Mouse (Mus musculus): ENCODE data around the gene Mpp6. TPM values are rescaled to one million over a fixed set of nuclear protein-coding genes. Genes with fewer than 3 reads are reported as not detected.

Mpp6 gene
- polyA plus RNA-seq, 2 experiments: 19.3 to 28.5 TPM

GRCm38 (mm10) chr6:50080431-50080830 lies 29.6 kb upstream of the Mpp6 start:
- no peak for DNase-seq (ENCODE audit: low read depth in 3 of 3, low spot score in 3 of 3)

GRCm38 (mm10) chr6:50085206-50085605 lies 24.8 kb upstream of the Mpp6 start:
- TF ChIP-seq EP300 (IDR thresholded peaks at IDR 0.05; ENCODE audit: low read depth): no peak
- TF ChIP-seq CTCF (IDR thresholded peaks at IDR 0.05; ENCODE audit: low read depth): no peak

More at GRCm38 (mm10) chr6:50080431-50080830, 29.6 kb upstream of the Mpp6 start:
- no peaks in the 10 kb centered on the region for H3K4me1 ChIP-seq (replicated peaks; ENCODE audit: control insufficient read depth in 2 of 2, insufficient read depth in 2 of 2, low read length in 1 of 2)
- no peak overlapping the region for H3K27ac ChIP-seq
- H3K4me3 ChIP-seq (ENCODE audit: insufficient read depth in 1 of 2, low read depth in 2 of 2, low read length in 2 of 2): no peak overlapping the region
- no peak overlapping the region for H3K4me2 ChIP-seq (ENCODE audit: low read depth)
- H3K9ac ChIP-seq (replicated peaks): no peak overlapping the region
- no peaks in the 10 kb centered on the region for H3K27me3 ChIP-seq (ENCODE audit: control insufficient read depth, insufficient read depth, low read length)
- no peaks in the 10 kb centered on the region for H3K9me3 ChIP-seq (ENCODE audit: control insufficient read depth, low read length)
- 72% methylated on average over 7 of the region's 7 CpGs for WGBS (ENCODE audit: insufficient replicate concordance)
- no peaks in the 10 kb centered on the region for H3K36me3 ChIP-seq (replicated peaks; ENCODE audit: control insufficient read depth, insufficient read depth, low read depth)
- TF ChIP-seq EP300 (IDR thresholded peaks at IDR 0.05; ENCODE audit: low read depth) (no peak), CTCF (IDR thresholded peaks at IDR 0.05; ENCODE audit: low read depth) (no peak)
- no peak for ATAC-seq (ENCODE audit: insufficient read depth)

GRCm38 (mm10) chr6:50089333-50089732 lies 20.7 kb upstream of the Mpp6 start:
- H3K36me3 ChIP-seq (replicated peaks; ENCODE audit: control insufficient read depth, insufficient read depth, low read depth): no peaks in the 10 kb centered on the region
- TF ChIP-seq EP300 (IDR thresholded peaks at IDR 0.05; ENCODE audit: low read depth): no peak
- no peak for TF ChIP-seq CTCF (IDR thresholded peaks at IDR 0.05; ENCODE audit: low read depth)
- H3K4me2 ChIP-seq (ENCODE audit: low read depth): no peak overlapping the region
- no peaks in the 10 kb centered on the region for H3K27me3 ChIP-seq (ENCODE audit: control insufficient read depth, insufficient read depth, low read length)
- no peaks in the 10 kb centered on the region for H3K4me1 ChIP-seq (replicated peaks; ENCODE audit: control insufficient read depth in 2 of 2, insufficient read depth in 2 of 2, low read length in 1 of 2)
- no peak for ATAC-seq (ENCODE audit: insufficient read depth)
- no peak overlapping the region for H3K4me3 ChIP-seq (ENCODE audit: insufficient read depth in 1 of 2, low read depth in 2 of 2, low read length in 2 of 2)
- WGBS (ENCODE audit: insufficient replicate concordance): 35% methylated on average over 5 of the region's 5 CpGs
- H3K9ac ChIP-seq (replicated peaks): no peak overlapping the region
- H3K27ac ChIP-seq: no peak overlapping the region
- DNase-seq (ENCODE audit: low read depth in 3 of 3, low spot score in 3 of 3): no peak
- no peaks in the 10 kb centered on the region for H3K9me3 ChIP-seq (ENCODE audit: control insufficient read depth, low read length)

More at GRCm38 (mm10) chr6:50085206-50085605, 24.8 kb upstream of the Mpp6 start:
- Histone ChIP-seq H3K4me1 (replicated peaks; ENCODE audit: control insufficient read depth in 2 of 2, insufficient read depth in 2 of 2, low read length in 1 of 2) (no peaks in the 10 kb centered on the region), H3K4me2 (ENCODE audit: low read depth) (no peak overlapping the region), H3K4me3 (ENCODE audit: insufficient read depth in 1 of 2, low read depth in 2 of 2, low read length in 2 of 2) (no peak overlapping the region), H3K36me3 (replicated peaks; ENCODE audit: control insufficient read depth, insufficient read depth, low read depth) (no peaks in the 10 kb centered on the region), H3K27ac (no peak overlapping the region), H3K9me3 (ENCODE audit: control insufficient read depth, low read length) (no peaks in the 10 kb centered on the region), H3K9ac (replicated peaks) (no peak overlapping the region), H3K27me3 (ENCODE audit: control insufficient read depth, insufficient read depth, low read length) (no peaks in the 10 kb centered on the region)
- ATAC-seq (ENCODE audit: insufficient read depth): no peak
- no peak for DNase-seq (ENCODE audit: low read depth in 3 of 3, low spot score in 3 of 3)
- WGBS (ENCODE audit: insufficient replicate concordance): 49% methylated on average over 4 of the region's 4 CpGs

- Histone ChIP-seq H3K4me1 (replicated peaks; ENCODE audit: control insufficient read depth in 2 of 2, insufficient read depth in 2 of 2, low read length in 1 of 2) (no peaks in the 10 kb centered on the region), H3K27me3 (ENCODE audit: control insufficient read depth, insufficient read depth, low read length) (no peaks in the 10 kb centered on the region), H3K27ac (no peak overlapping the region), H3K9me3 (ENCODE audit: control insufficient read depth, low read length) (no peaks in the 10 kb centered on the region), H3K4me2 (ENCODE audit: low read depth) (no peak overlapping the region), H3K9ac (replicated peaks) (no peak overlapping the region), H3K4me3 (ENCODE audit: insufficient read depth in 1 of 2, low read depth in 2 of 2, low read length in 2 of 2) (no peak overlapping the region), H3K36me3 (replicated peaks; ENCODE audit: control insufficient read depth, insufficient read depth, low read depth) (no peaks in the 10 kb centered on the region)
- ATAC-seq (ENCODE audit: insufficient read depth) (no peak), DNase-seq (ENCODE audit: low read depth in 3 of 3, low spot score in 3 of 3) (no peak)
- TF ChIP-seq CTCF (IDR thresholded peaks at IDR 0.05; ENCODE audit: low read depth): no peak
- no peak for TF ChIP-seq EP300 (IDR thresholded peaks at IDR 0.05; ENCODE audit: low read depth)
- WGBS (ENCODE audit: insufficient replicate concordance): 35% methylated on average over 7 of the region's 7 CpGs
Measured at GRCm38 (mm10) chr6:50090221-50090620, 19.8 kb upstream of the Mpp6 start.

- no peak for TF ChIP-seq EP300 (IDR thresholded peaks at IDR 0.05; ENCODE audit: low read depth)
- TF ChIP-seq CTCF (IDR thresholded peaks at IDR 0.05; ENCODE audit: low read depth): no peak
- no peak for DNase-seq (ENCODE audit: low read depth in 3 of 3, low spot score in 3 of 3)
- no peak for ATAC-seq (ENCODE audit: insufficient read depth)
Measured at GRCm38 (mm10) chr6:50091462-50092154, 18.4 kb upstream of the Mpp6 start.

More at GRCm38 (mm10) chr6:50091462-50092154, 18.4 kb upstream of the Mpp6 start:
- no peak overlapping the region for H3K4me3 ChIP-seq (ENCODE audit: insufficient read depth in 1 of 2, low read depth in 2 of 2, low read length in 2 of 2)
- no peak overlapping the region for H3K9ac ChIP-seq (replicated peaks)
- H3K4me1 ChIP-seq (replicated peaks; ENCODE audit: control insufficient read depth in 2 of 2, insufficient read depth in 2 of 2, low read length in 1 of 2): no peaks in the 10 kb centered on the region
- no peak overlapping the region for H3K27ac ChIP-seq
- no peaks in the 10 kb centered on the region for H3K27me3 ChIP-seq (ENCODE audit: control insufficient read depth, insufficient read depth, low read length)
- no peak overlapping the region for H3K4me2 ChIP-seq (ENCODE audit: low read depth)
- no peaks in the 10 kb centered on the region for H3K36me3 ChIP-seq (replicated peaks; ENCODE audit: control insufficient read depth, insufficient read depth, low read depth)
- no peaks in the 10 kb centered on the region for H3K9me3 ChIP-seq (ENCODE audit: control insufficient read depth, low read length)
- WGBS (ENCODE audit: insufficient replicate concordance): 55% methylated on average over 7 of the region's 7 CpGs
